Mouse (Mus musculus) thymus, adult 2 months (tissue): Measurements from ENCODE around the gene Tpk1.

Source experiments
- CTCF ChIP-seq: fragments of 200-500 bp; IDR thresholded peaks from 2 replicates; pipeline ENCODE4 v1.5.1; 2012; ENCODE audit warnings: mild to moderate bottlenecking, control low read depth, low read length, moderate library complexity, borderline replicate concordance; ENCODE audit not compliant: control insufficient read depth, poor library complexity, insufficient read depth; ENCODE audit errors: extremely low read depth
- POLR2A ChIP-seq: fragments of 200-500 bp; IDR thresholded peaks from 2 replicates; pipeline ENCODE4 v1.6.1; 2012; ENCODE audit warnings: mild to moderate bottlenecking, low read length, control low read depth, moderate library complexity; ENCODE audit not compliant: control insufficient read depth, poor library complexity, insufficient read depth; ENCODE audit errors: extremely low read depth

DNA sequence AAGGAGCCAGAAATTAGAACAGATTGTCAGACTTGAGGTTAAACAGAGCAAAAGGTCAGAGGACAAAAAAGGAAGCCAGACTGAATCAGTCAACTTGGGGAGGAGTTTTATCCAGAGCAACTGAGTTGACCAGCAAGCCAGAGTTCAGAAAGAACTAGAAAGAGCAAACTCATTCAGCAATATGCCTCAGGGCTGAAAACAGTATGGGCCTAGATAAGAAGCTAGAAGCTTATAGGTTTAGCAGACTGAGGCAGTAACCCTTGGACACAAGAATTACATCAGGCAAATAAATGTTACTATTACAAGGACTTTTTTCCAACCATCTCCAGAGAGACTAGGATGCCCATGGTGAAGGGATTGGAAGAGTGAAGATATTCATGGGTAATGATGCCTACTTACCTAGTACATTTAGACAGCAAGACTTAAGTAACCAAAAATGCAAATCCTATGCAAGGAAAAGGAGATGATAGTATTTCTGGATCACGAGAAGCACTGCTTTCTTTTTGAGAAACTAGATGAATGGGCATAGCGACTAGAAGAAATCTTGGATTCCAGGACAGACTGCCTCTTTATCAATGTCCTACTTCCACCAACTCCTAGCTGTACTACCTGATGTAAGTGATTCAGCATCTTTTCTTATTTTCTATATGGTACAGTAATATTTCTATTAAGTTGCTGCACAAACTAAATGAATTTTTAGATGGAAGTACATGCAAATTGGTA is 149.3 kb downstream of the Tpk1 start:
- TF ChIP-seq CTCF = no peak
- TF ChIP-seq POLR2A = no peak
